Mouse (Mus musculus): ENCODE measurements around the gene Mthfsd. TPM values are rescaled to one million over a fixed set of nuclear protein-coding genes. Genes with fewer than 3 reads are reported as not detected.

Gene Mthfsd
- polyA plus RNA-seq, 1 experiment from 2014 or later: 63.7 TPM

GRCm38 (mm10) chr8:121074848-121075145 lies 33.4 kb downstream of the Mthfsd start:
- H3K4me1 ChIP-seq (ENCODE audit: control insufficient read depth, insufficient read depth, low read length): 0 out of 2 replicates have a peak, but pooled peaks cover 4% of the 10 kb centered on the region
- no peak for DNase-seq (ENCODE audit: low spot score)
- 1% methylated on average over 10 of the region's 10 CpGs for WGBS
- H3K36me3 ChIP-seq (ENCODE audit: control insufficient read depth, insufficient read depth, low read length): no peaks in the 10 kb centered on the region
- no peak overlapping the region for H3K27ac ChIP-seq (ENCODE audit: low read depth, low read length)
- no peak for ATAC-seq (ENCODE audit: insufficient read depth, low FRiP score, low TSS enrichment)
- H3K9me3 ChIP-seq (ENCODE audit: control insufficient read depth, low read length): no peaks in the 10 kb centered on the region
- no peak overlapping the region for H3K4me3 ChIP-seq (ENCODE audit: low read depth, low read length)
- no peak overlapping the region for H3K4me2 ChIP-seq (ENCODE audit: low read depth)
- H3K27me3 ChIP-seq (ENCODE audit: control insufficient read depth, insufficient read depth, low read length): peaks cover 95% of the 10 kb centered on the region
- H3K9ac ChIP-seq (ENCODE audit: low read length): no peak overlapping the region

GRCm38 (mm10) chr8:121074108-121074847 lies 33.9 kb downstream of the Mthfsd start:
- Histone ChIP-seq H3K9me3 (ENCODE audit: control insufficient read depth, low read length) (no peaks in the 10 kb centered on the region), H3K4me2 (ENCODE audit: low read depth) (no peak overlapping the region), H3K36me3 (ENCODE audit: control insufficient read depth, insufficient read depth, low read length) (no peaks in the 10 kb centered on the region), H3K9ac (ENCODE audit: low read length) (no peak overlapping the region), H3K27me3 (ENCODE audit: control insufficient read depth, insufficient read depth, low read length) (peaks cover 94% of the 10 kb centered on the region), H3K4me3 (ENCODE audit: low read depth, low read length) (no peak overlapping the region), H3K27ac (ENCODE audit: low read depth, low read length) (no peak overlapping the region), H3K4me1 (ENCODE audit: control insufficient read depth, insufficient read depth, low read length) (0 out of 2 replicates have a peak, but pooled peaks cover 4% of the 10 kb centered on the region)
- ATAC-seq (ENCODE audit: insufficient read depth, low FRiP score, low TSS enrichment) (no peak), DNase-seq (ENCODE audit: low spot score) (no peak)
- under 1% methylated on average over 15 of the region's 15 CpGs for WGBS

DNA sequence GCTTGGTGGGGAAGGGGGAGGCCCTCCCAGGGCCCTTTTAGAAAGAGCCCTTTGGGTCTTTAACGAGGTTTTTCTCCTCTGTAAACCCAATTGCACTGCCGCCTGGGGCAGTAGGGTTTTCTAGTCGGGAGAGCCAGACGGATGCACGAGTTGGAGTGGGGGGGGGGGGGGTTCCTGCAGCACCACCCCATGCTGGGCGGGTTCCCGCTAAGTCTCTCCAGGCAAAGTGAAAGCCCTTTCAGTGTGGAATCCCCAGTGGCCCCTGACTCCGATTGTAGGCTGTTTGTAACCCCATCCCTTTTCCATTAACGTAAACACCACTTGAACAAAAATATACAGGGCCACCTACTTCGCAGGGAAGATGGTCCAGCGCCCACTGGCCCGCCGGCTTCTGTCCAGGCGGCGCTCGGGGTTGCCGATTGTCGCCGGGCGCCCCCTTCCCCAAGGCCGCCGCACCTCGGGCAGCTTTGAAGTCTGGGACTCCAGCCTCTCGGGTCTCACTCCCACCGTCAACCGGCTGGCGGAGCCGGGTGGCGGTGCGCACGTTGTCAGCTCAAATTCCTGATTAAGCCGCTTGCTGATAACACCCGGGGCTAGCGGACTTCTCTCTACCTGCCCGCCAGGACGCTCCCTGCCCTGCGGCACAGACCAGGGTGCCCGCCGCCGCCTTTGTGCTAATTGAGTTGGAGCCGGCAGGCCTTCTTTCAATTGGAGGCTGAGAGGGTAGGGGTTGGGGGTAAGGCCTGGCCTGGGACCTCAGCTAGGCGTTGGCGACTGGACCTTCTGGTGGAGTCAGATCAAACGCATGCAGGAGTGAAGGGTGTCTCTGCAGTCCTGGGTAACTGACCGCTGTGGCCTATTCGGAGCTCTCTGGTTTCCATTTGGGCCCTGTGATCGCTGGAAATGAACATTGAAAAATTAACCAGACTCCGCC lies 34.8 kb downstream of the Mthfsd start:
- no peak for DNase-seq (ENCODE audit: low spot score)
- Histone ChIP-seq H3K4me2 (ENCODE audit: low read depth) (no peak overlapping the region), H3K27ac (ENCODE audit: low read depth, low read length) (no peak overlapping the region), H3K27me3 (ENCODE audit: control insufficient read depth, insufficient read depth, low read length) (peaks cover 94% of the 10 kb centered on the region), H3K9ac (ENCODE audit: low read length) (no peak overlapping the region), H3K36me3 (ENCODE audit: control insufficient read depth, insufficient read depth, low read length) (no peaks in the 10 kb centered on the region), H3K9me3 (ENCODE audit: control insufficient read depth, low read length) (no peaks in the 10 kb centered on the region), H3K4me1 (ENCODE audit: control insufficient read depth, insufficient read depth, low read length) (0 out of 2 replicates have a peak, but pooled peaks cover 4% of the 10 kb centered on the region), H3K4me3 (ENCODE audit: low read depth, low read length) (no peak overlapping the region)
- ATAC-seq (ENCODE audit: insufficient read depth, low FRiP score, low TSS enrichment): no peak
- under 1% methylated on average over 48 of the region's 48 CpGs for WGBS

- Histone ChIP-seq H3K27ac (ENCODE audit: low read depth, low read length) (no peak overlapping the region), H3K27me3 (ENCODE audit: control insufficient read depth, insufficient read depth, low read length) (peaks cover 89% of the 10 kb centered on the region), H3K4me2 (ENCODE audit: low read depth) (no peak overlapping the region), H3K9ac (ENCODE audit: low read length) (no peak overlapping the region), H3K4me3 (ENCODE audit: low read depth, low read length) (no peak overlapping the region), H3K4me1 (ENCODE audit: control insufficient read depth, insufficient read depth, low read length) (0 out of 2 replicates have a peak, but pooled peaks cover 4% of the 10 kb centered on the region), H3K9me3 (ENCODE audit: control insufficient read depth, low read length) (no peaks in the 10 kb centered on the region), H3K36me3 (ENCODE audit: control insufficient read depth, insufficient read depth, low read length) (no peaks in the 10 kb centered on the region)
- WGBS: 3% methylated on average over 11 of the region's 11 CpGs
- ATAC-seq (ENCODE audit: insufficient read depth, low FRiP score, low TSS enrichment): no peak
- DNase-seq (ENCODE audit: low spot score): no peak
These were observed 35.6 kb downstream of the Mthfsd start for GRCm38 (mm10) chr8:121072406-121073130.

GRCm38 (mm10) chr8:121071454-121071853 lies 36.7 kb downstream of the Mthfsd start:
- Histone ChIP-seq H3K27me3 (ENCODE audit: control insufficient read depth, insufficient read depth, low read length) (peaks cover 78% of the 10 kb centered on the region), H3K27ac (ENCODE audit: low read depth, low read length) (no peak overlapping the region), H3K36me3 (ENCODE audit: control insufficient read depth, insufficient read depth, low read length) (no peaks in the 10 kb centered on the region), H3K4me1 (ENCODE audit: control insufficient read depth, insufficient read depth, low read length) (0 out of 2 replicates have a peak, but pooled peaks cover 4% of the 10 kb centered on the region), H3K4me3 (ENCODE audit: low read depth, low read length) (no peak overlapping the region), H3K9ac (ENCODE audit: low read length) (no peak overlapping the region), H3K9me3 (ENCODE audit: control insufficient read depth, low read length) (no peaks in the 10 kb centered on the region), H3K4me2 (ENCODE audit: low read depth) (no peak overlapping the region)
- DNase-seq (ENCODE audit: low spot score): no peak
- ATAC-seq (ENCODE audit: insufficient read depth, low FRiP score, low TSS enrichment): no peak
- 2% methylated on average over 12 of the region's 12 CpGs for WGBS

GRCm38 (mm10) chr8:121063649-121064048 lies 44.5 kb downstream of the Mthfsd start:
- no peak overlapping the region for H3K4me3 ChIP-seq (ENCODE audit: low read depth, low read length)
- peaks cover 4% of the 10 kb centered on the region for H3K27me3 ChIP-seq (ENCODE audit: control insufficient read depth, insufficient read depth, low read length)
- no peaks in the 10 kb centered on the region for H3K9me3 ChIP-seq (ENCODE audit: control insufficient read depth, low read length)
- DNase-seq (ENCODE audit: low spot score) (no peak), ATAC-seq (ENCODE audit: insufficient read depth, low FRiP score, low TSS enrichment) (no peak)
- H3K4me1 ChIP-seq (ENCODE audit: control insufficient read depth, insufficient read depth, low read length): no peaks in the 10 kb centered on the region
- no peak overlapping the region for H3K27ac ChIP-seq (ENCODE audit: low read depth, low read length)
- 33% methylated on average over 13 of the region's 13 CpGs for WGBS
- H3K36me3 ChIP-seq (ENCODE audit: control insufficient read depth, insufficient read depth, low read length): no peaks in the 10 kb centered on the region
- no peak overlapping the region for H3K4me2 ChIP-seq (ENCODE audit: low read depth)
- H3K9ac ChIP-seq (ENCODE audit: low read length): no peak overlapping the region

GRCm38 (mm10) chr8:121062521-121062920 lies 45.7 kb downstream of the Mthfsd start:
- Histone ChIP-seq H3K4me1 (ENCODE audit: control insufficient read depth, insufficient read depth, low read length) (no peaks in the 10 kb centered on the region), H3K4me2 (ENCODE audit: low read depth) (no peak overlapping the region), H3K27ac (ENCODE audit: low read depth, low read length) (no peak overlapping the region), H3K27me3 (ENCODE audit: control insufficient read depth, insufficient read depth, low read length) (0 out of 2 replicates have a peak, but pooled peaks cover 2% of the 10 kb centered on the region), H3K9ac (ENCODE audit: low read length) (no peak overlapping the region), H3K9me3 (ENCODE audit: control insufficient read depth, low read length) (no peaks in the 10 kb centered on the region), H3K36me3 (ENCODE audit: control insufficient read depth, insufficient read depth, low read length) (no peaks in the 10 kb centered on the region), H3K4me3 (ENCODE audit: low read depth, low read length) (no peak overlapping the region)
- ATAC-seq (ENCODE audit: insufficient read depth, low FRiP score, low TSS enrichment) (no peak), DNase-seq (ENCODE audit: low spot score) (no peak)
- 88% methylated on average over 6 of the region's 6 CpGs for WGBS

- H3K4me1 ChIP-seq (ENCODE audit: control insufficient read depth, insufficient read depth, low read length): no peaks in the 10 kb centered on the region
- 85% methylated on average over 7 of the region's 7 CpGs for WGBS
- H3K9ac ChIP-seq (ENCODE audit: low read length): no peak overlapping the region
- H3K27ac ChIP-seq (ENCODE audit: low read depth, low read length): no peak overlapping the region
- H3K27me3 ChIP-seq (ENCODE audit: control insufficient read depth, insufficient read depth, low read length): peaks cover 2% of the 10 kb centered on the region; the same call in 1 of the 2 replicates
- no peak overlapping the region for H3K4me2 ChIP-seq (ENCODE audit: low read depth)
- H3K36me3 ChIP-seq (ENCODE audit: control insufficient read depth, insufficient read depth, low read length): no peaks in the 10 kb centered on the region
- no peak overlapping the region for H3K4me3 ChIP-seq (ENCODE audit: low read depth, low read length)
- DNase-seq (ENCODE audit: low spot score) (no peak), ATAC-seq (ENCODE audit: insufficient read depth, low FRiP score, low TSS enrichment) (no peak)
- no peaks in the 10 kb centered on the region for H3K9me3 ChIP-seq (ENCODE audit: control insufficient read depth, low read length)
These were observed 49.1 kb downstream of the Mthfsd start for GRCm38 (mm10) chr8:121059098-121059497.
